Mouse (Mus musculus) MEL (cell line): Measurements from ENCODE around the gene Tmed3.

Experiments used
- CTCF ChIP-seq, 3 experiments: IDR thresholded peaks in 2 of 3; conservative IDR thresholded peaks in 1 of 3; 2 replicates each; pipeline ENCODE4 v1.5.1; 2011 to 2012; ENCODE audit warnings: low read length in 3 of 3, low read depth in 2 of 3, mild to moderate bottlenecking in 2 of 3, improper control_type of control experiment in 1 of 3, inconsistent platforms in 1 of 3, mixed read lengths in 1 of 3, moderate library complexity in 1 of 3; ENCODE audit not compliant: control insufficient read depth in 1 of 3, insufficient read depth in 1 of 3, poor library complexity in 1 of 3, severe bottlenecking in 1 of 3
- HCFC1 ChIP-seq: IDR thresholded peaks from 2 replicates; pipeline ENCODE4 v1.6.1; 2012; ENCODE audit warnings: low read depth, mild to moderate bottlenecking, inconsistent platforms, low read length, improper control_type of control experiment, moderate library complexity
- MAX ChIP-seq: IDR thresholded peaks from 2 replicates; pipeline ENCODE4 v1.6.1; 2011; ENCODE audit warnings: low read length, improper control_type of control experiment
- USF1 ChIP-seq: IDR thresholded peaks from 2 replicates; pipeline ENCODE4 v1.6.1; 2014; ENCODE audit warnings: low read depth, mild to moderate bottlenecking, inconsistent platforms, low read length, improper control_type of control experiment, moderate library complexity
- ZMIZ1 ChIP-seq: IDR thresholded peaks from 2 replicates; pipeline ENCODE4 v1.6.1; 2012; ENCODE audit warnings: low read depth, mild to moderate bottlenecking, inconsistent platforms, low read length, improper control_type of control experiment, moderate library complexity

GRCm38 (mm10) chr9:89674014-89674618 lies 30.8 kb downstream of the Tmed3 start:
- TF ChIP-seq CTCF (IDR thresholded peaks at IDR 0.05 in 2 of 3, conservative IDR thresholded peaks at IDR 0.05 in 1 of 3; ENCODE audit: control insufficient read depth in 1 of 3, insufficient read depth in 1 of 3, low read depth in 2 of 3, low read length in 3 of 3, poor library complexity in 1 of 3, severe bottlenecking in 1 of 3): peak; percentile 69 to 77 (median 72)
- TF ChIP-seq ZMIZ1: no peak
- TF ChIP-seq HCFC1: no peak
- TF ChIP-seq USF1: no peak
- TF ChIP-seq MAX: no peak
